Mouse (Mus musculus): ENCODE data around the gene Atp7a. TPM values are rescaled to one million over a fixed set of nuclear protein-coding genes. Genes with fewer than 3 reads are reported as not detected.
"Not testable (repeated sequence)": the region's sequence is repeated elsewhere in the genome, so short reads cannot be mapped to it uniquely, and the experiment has no call there.

Atp7a gene
- total RNA-seq, 2 experiments from 2014 or later: 6.2 to 7.2 TPM

- DNase-seq (ENCODE audit: extremely low spot score in 1 of 2, low spot score in 1 of 2): not testable (repeated sequence)
Measured at GRCm38 (mm10) chrX:106077858-106078257, 50.8 kb downstream of the Atp7a start.

GRCm38 (mm10) chrX:106080811-106081443 lies 53.9 kb downstream of the Atp7a start:
- DNase-seq (ENCODE audit: extremely low spot score in 1 of 2, low spot score in 1 of 2): no peak

GRCm38 (mm10) chrX:106082518-106082917 lies 55.4 kb downstream of the Atp7a start:
- no peak for DNase-seq (ENCODE audit: extremely low spot score in 1 of 2, low spot score in 1 of 2)

- no peak for DNase-seq (ENCODE audit: extremely low spot score in 1 of 2, low spot score in 1 of 2)
Measured at GRCm38 (mm10) chrX:106085132-106085531, 58.1 kb downstream of the Atp7a start.

- DNase-seq (ENCODE audit: extremely low spot score in 1 of 2, low spot score in 1 of 2): no peak
Measured at GRCm38 (mm10) chrX:106085564-106085963, 58.5 kb downstream of the Atp7a start.

GRCm38 (mm10) chrX:106092939-106093338 lies 65.9 kb downstream of the Atp7a start:
- DNase-seq (ENCODE audit: extremely low spot score in 1 of 2, low spot score in 1 of 2): no peak

- peak in 1 of 2 experiments; percentile 8 for DNase-seq (ENCODE audit: extremely low spot score in 1 of 2, low spot score in 1 of 2)
Measured at GRCm38 (mm10) chrX:106105464-106105863, 78.4 kb downstream of the Atp7a start.

- no peak for DNase-seq (ENCODE audit: extremely low spot score in 1 of 2, low spot score in 1 of 2)
Measured at GRCm38 (mm10) chrX:106113881-106114280, 86.8 kb downstream of the Atp7a start.

GRCm38 (mm10) chrX:106114674-106115073 lies 87.6 kb downstream of the Atp7a start:
- DNase-seq (ENCODE audit: extremely low spot score in 1 of 2, low spot score in 1 of 2): no peak

GRCm38 (mm10) chrX:106122823-106123222 lies 95.7 kb downstream of the Atp7a start:
- DNase-seq (ENCODE audit: extremely low spot score in 1 of 2, low spot score in 1 of 2): no peak

GRCm38 (mm10) chrX:106128283-106128682 lies 101.2 kb downstream of the Atp7a start:
- DNase-seq (ENCODE audit: extremely low spot score in 1 of 2, low spot score in 1 of 2): no peak

- no peak for DNase-seq (ENCODE audit: extremely low spot score in 1 of 2, low spot score in 1 of 2)
Measured at GRCm38 (mm10) chrX:106129877-106130276, 102.8 kb downstream of the Atp7a start.

- no peak for DNase-seq (ENCODE audit: extremely low spot score in 1 of 2, low spot score in 1 of 2)
Measured at GRCm38 (mm10) chrX:106134916-106135315, 107.8 kb downstream of the Atp7a start.

- no peak for DNase-seq (ENCODE audit: extremely low spot score in 1 of 2, low spot score in 1 of 2)
Measured at GRCm38 (mm10) chrX:106135484-106135883, 108.4 kb downstream of the Atp7a start.

GRCm38 (mm10) chrX:106135916-106136575 lies 109.0 kb downstream of the Atp7a start:
- DNase-seq (ENCODE audit: extremely low spot score in 1 of 2, low spot score in 1 of 2): no peak

- no peak for DNase-seq (ENCODE audit: extremely low spot score in 1 of 2, low spot score in 1 of 2)
Measured at GRCm38 (mm10) chrX:106139309-106140070, 112.4 kb downstream of the Atp7a start.

GRCm38 (mm10) chrX:106142936-106143335 lies 115.9 kb downstream of the Atp7a start, which contains the start of gene Tlr13:
Gene Tlr13 (plus strand): TSS chrX:106143204.
- DNase-seq (ENCODE audit: extremely low spot score in 1 of 2, low spot score in 1 of 2): no peak

GRCm38 (mm10) chrX:106148185-106148584 lies 121.1 kb downstream of the Atp7a start:
- no peak for DNase-seq (ENCODE audit: extremely low spot score in 1 of 2, low spot score in 1 of 2)

GRCm38 (mm10) chrX:106149460-106149859 lies 122.4 kb downstream of the Atp7a start:
- DNase-seq (ENCODE audit: extremely low spot score in 1 of 2, low spot score in 1 of 2): no peak

GRCm38 (mm10) chrX:106154180-106154586 lies 127.1 kb downstream of the Atp7a start:
- DNase-seq (ENCODE audit: extremely low spot score in 1 of 2, low spot score in 1 of 2): no peak

- no peak for DNase-seq (ENCODE audit: extremely low spot score in 1 of 2, low spot score in 1 of 2)
Measured at GRCm38 (mm10) chrX:106155892-106156291, 128.8 kb downstream of the Atp7a start.

All from layer of hippocampus, postnatal 25 days (tissue).